Mouse (Mus musculus) liver, embryonic 12.5 days (tissue): ENCODE data around the gene Gpc1. TPM values are rescaled to one million over a fixed set of nuclear protein-coding genes. Genes with fewer than 3 reads are reported as not detected.
A peak's percentile ranks its signal among the peaks of the same experiment; 100 is the strongest.

Experiments
- ATAC-seq: fragments of 200-750 bp; cut with Nextera tagmentation; 2 replicates; pipeline ENCODE4 v1.8.0; 2017; ENCODE audit warnings: moderate number of reproducible peaks, mild to moderate bottlenecking, moderate library complexity
- H3K27ac ChIP-seq: fragments of 300-500 bp; sonication (generic); 2 replicates; pipeline ENCODE4 v1.5.1; 2016; ENCODE audit warnings: mild to moderate bottlenecking
- H3K27me3 ChIP-seq: fragments of 300-500 bp; sonication (generic); replicated peaks from 2 replicates; pipeline ENCODE4 v1.6.1; 2016; ENCODE audit warnings: mild to moderate bottlenecking, moderate library complexity
- H3K36me3 ChIP-seq: fragments of 300-500 bp; sonication (generic); 2 replicates; pipeline ENCODE4 v1.6.1; 2016; ENCODE audit warnings: mild to moderate bottlenecking, moderate library complexity
- H3K4me1 ChIP-seq: fragments of 300-500 bp; sonication (generic); 2 replicates; pipeline ENCODE4 v1.6.1; 2016
- H3K4me2 ChIP-seq: fragments of 300-500 bp; sonication (generic); 2 replicates; pipeline ENCODE4 v1.6.1; 2016; ENCODE audit warnings: mild to moderate bottlenecking, moderate library complexity
- H3K4me3 ChIP-seq: fragments of 300-500 bp; sonication (generic); 2 replicates; pipeline ENCODE4 v1.5.1; 2016; ENCODE audit warnings: mild to moderate bottlenecking, moderate library complexity
- H3K9ac ChIP-seq: fragments of 300-500 bp; sonication (generic); 2 replicates; pipeline ENCODE4 v1.6.1; 2016; ENCODE audit warnings: mild to moderate bottlenecking, moderate library complexity
- H3K9me3 ChIP-seq: fragments of 300-500 bp; sonication (generic); replicated peaks from 2 replicates; pipeline ENCODE4 v1.6.1; 2016; ENCODE audit warnings: mild to moderate bottlenecking, moderate library complexity
- WGBS: fragments of 180-500 bp; shearing (Covaris S2); methylation state at CpG from one replicate; pipeline ENCODE4 v1.1.7; 2016; ENCODE audit not compliant: insufficient replicate concordance; 5-methylcytosine and 5-hydroxymethylcytosine counted together
- polyA plus RNA-seq: library from polyadenylated mRNA; unstranded; fragments of >200 nt; fragmentation: Nextera tagmentation; extraction: Ambion mirVana; gene quantifications from 2 replicates; pipeline ENCODE4 v1.2.1, GENCODE M21; 2016

Gpc1 gene
- polyA plus RNA-seq, result 5.5 and 7.2 TPM in 2 replicates

GRCm38 (mm10) chr1:92831188-92832001 is at the start of gene Gpc1:
Gpc1 (plus strand) TSS chr1:92831645.
- Histone ChIP-seq H3K27me3 (peaks cover 80% of the 10 kb centered on the region), H3K9me3 (no peaks in the 10 kb centered on the region), H3K9ac (peak within 1 kb of the TSS; percentile 40), H3K27ac (0 out of 2 replicates have a peak within 1 kb of the TSS, but pooled peaks have one; percentile 23), H3K4me1 (peaks cover 14% of the 10 kb centered on the region), H3K4me3 (peak within 1 kb of the TSS; percentile 55), H3K4me2 (peak within 1 kb of the TSS; percentile 72), H3K36me3 (no peaks in the 10 kb centered on the region)
- peak; percentile 53 for ATAC-seq
- WGBS, result 1% methylated on average over 69 of the region's 99 CpGs

DNA sequence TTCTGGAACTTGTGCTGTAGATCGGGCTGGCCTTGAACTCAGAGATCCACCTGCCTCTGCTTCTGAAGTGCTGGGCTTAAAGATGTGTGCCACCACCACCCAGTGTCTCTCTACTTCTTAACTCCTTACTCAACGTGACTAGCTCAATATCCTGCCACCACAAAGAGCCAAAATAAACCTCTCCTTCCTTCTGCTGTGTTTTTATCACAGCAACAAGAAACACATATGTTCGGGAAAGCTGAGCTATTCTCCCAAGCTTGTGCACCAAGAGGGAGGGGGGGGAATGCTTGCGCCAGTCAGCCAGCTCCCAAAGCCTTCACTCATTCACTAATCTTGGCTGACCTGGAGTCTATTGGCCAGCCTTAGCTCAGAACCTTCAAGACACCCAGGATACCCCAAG is 49.6 kb upstream of the Gpc1 start:
- Histone ChIP-seq H3K36me3 (no peaks in the 10 kb centered on the region), H3K9ac (no peak overlapping the region), H3K27me3 (peaks cover 6% of the 10 kb centered on the region; the same call in 1 of the 2 replicates), H3K4me3 (no peak overlapping the region), H3K4me1 (no peaks in the 10 kb centered on the region), H3K4me2 (no peak overlapping the region), H3K27ac (no peak overlapping the region), H3K9me3 (no peaks in the 10 kb centered on the region)
- 63% methylated on average over 4 of the region's 4 CpGs for WGBS
- ATAC-seq, result no peak

GRCm38 (mm10) chr1:92782587-92782986 is 48.9 kb upstream of the Gpc1 start:
- H3K9ac ChIP-seq, result no peak overlapping the region
- H3K27me3 ChIP-seq, result no peaks in the 10 kb centered on the region
- 62% methylated on average over 6 of the region's 6 CpGs for WGBS
- H3K36me3 ChIP-seq, result no peaks in the 10 kb centered on the region
- no peak overlapping the region for H3K27ac ChIP-seq
- H3K4me1 ChIP-seq, result no peaks in the 10 kb centered on the region
- no peaks in the 10 kb centered on the region for H3K9me3 ChIP-seq
- no peak for ATAC-seq
- no peak overlapping the region for H3K4me2 ChIP-seq
- H3K4me3 ChIP-seq, result no peak overlapping the region

DNA sequence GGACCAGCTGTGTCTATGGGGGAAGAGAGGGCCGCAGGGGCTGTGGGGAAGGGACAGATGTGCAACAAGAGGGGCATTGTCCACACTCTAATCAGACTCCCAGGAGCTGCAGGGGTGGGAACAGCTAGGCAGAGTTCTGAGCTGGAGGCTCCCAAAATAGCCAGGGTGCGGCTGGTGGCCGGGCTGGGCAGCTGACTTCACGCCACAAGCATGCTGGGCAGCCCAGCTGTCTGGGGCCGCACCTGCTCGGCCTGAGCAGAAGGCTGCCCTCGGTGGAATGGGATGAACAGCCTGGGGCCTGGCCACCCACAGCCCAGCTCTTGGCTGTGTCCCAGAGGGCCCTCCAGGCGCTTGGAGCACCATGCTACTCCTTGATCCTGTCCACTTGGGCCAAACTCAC is 44.2 kb upstream of the Gpc1 start:
- H3K27ac ChIP-seq, result no peak overlapping the region
- H3K9ac ChIP-seq, result no peak overlapping the region
- H3K4me3 ChIP-seq, result no peak overlapping the region
- peaks cover 4% of the 10 kb centered on the region; the same call in 1 of the 2 replicates for H3K4me1 ChIP-seq
- no peak for ATAC-seq
- 68% methylated on average over 8 of the region's 8 CpGs for WGBS
- no peaks in the 10 kb centered on the region for H3K27me3 ChIP-seq
- no peak overlapping the region for H3K4me2 ChIP-seq
- H3K9me3 ChIP-seq, result no peaks in the 10 kb centered on the region
- no peaks in the 10 kb centered on the region for H3K36me3 ChIP-seq

DNA sequence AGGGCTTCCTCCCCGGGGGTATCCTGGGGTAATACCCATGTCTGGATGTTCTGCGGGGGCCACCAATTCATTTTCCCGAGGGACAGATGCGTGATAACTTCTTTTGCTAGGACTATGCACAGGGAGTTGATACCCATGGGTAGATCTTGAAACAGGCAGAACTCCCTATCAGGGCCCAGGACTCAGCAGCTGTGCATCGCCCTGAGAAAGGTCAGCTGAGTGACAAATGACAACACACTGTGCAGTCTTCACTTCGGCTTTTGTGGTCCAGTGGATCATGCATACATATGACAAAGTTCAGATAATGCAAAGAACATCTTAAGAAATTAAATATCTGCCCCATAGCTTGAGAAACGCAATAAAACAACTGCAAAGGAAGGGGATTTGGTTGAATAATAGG is 43.4 kb upstream of the Gpc1 start:
- H3K36me3 ChIP-seq, result no peaks in the 10 kb centered on the region
- 61% methylated on average over 7 of the region's 7 CpGs for WGBS
- no peak overlapping the region for H3K4me2 ChIP-seq
- H3K27me3 ChIP-seq, result no peaks in the 10 kb centered on the region
- H3K9me3 ChIP-seq, result no peaks in the 10 kb centered on the region
- H3K27ac ChIP-seq, result no peak overlapping the region
- ATAC-seq, result no peak
- H3K4me1 ChIP-seq, result peaks cover 4% of the 10 kb centered on the region; the same call in 1 of the 2 replicates
- no peak overlapping the region for H3K9ac ChIP-seq
- H3K4me3 ChIP-seq, result no peak overlapping the region

- Histone ChIP-seq H3K9me3 (no peaks in the 10 kb centered on the region), H3K36me3 (no peaks in the 10 kb centered on the region), H3K27me3 (no peaks in the 10 kb centered on the region), H3K9ac (no peak overlapping the region), H3K4me3 (no peak overlapping the region), H3K4me2 (no peak overlapping the region), H3K27ac (no peak overlapping the region), H3K4me1 (peaks cover 4% of the 10 kb centered on the region; the same call in 1 of the 2 replicates)
- ATAC-seq, result no peak
- 40% methylated on average over 7 of the region's 7 CpGs for WGBS
Measured at GRCm38 (mm10) chr1:92790628-92791027, 40.8 kb upstream of the Gpc1 start.

DNA sequence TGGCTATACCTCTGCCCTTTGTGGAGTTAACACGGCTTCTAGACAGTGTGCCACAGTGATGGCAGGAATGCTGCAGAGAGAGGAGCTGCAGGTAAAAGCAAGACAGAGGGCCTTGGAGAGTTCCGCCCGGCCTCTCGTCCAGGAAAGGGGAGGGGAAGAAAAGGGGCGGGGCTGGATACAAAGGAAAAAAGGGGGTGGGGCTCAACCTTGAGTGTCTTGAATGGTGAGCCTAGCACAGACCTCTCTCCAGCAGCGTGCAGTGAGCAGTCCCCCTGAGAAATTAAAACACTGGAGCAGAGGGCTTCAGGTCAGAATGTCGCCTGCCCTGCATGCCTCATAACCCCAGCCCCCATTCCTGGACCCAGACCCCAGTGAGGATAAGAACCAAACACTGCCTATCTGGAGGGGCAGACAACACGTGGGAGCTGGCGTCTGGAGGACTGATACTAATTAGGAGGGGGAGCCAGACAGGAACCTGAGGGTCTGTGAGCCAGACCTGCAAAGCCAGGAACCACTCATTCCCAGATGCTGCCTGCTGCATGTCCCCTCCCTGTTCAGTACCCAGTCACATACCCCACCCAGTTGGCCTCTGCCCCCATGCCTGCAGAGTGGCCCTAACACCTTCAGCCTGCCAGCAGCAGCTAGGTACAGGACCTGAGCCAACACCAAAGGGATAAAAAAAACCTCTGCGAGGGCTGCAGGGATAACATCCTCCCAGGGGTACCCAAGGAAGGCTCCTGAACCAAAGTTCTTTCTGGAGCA is 40.2 kb upstream of the Gpc1 start:
- WGBS, result 14% methylated on average over 10 of the region's 10 CpGs
- H3K36me3 ChIP-seq, result no peaks in the 10 kb centered on the region
- ATAC-seq, result peak; percentile 46; the same call in 1 of the 2 replicates
- no peak overlapping the region for H3K4me3 ChIP-seq
- no peaks in the 10 kb centered on the region for H3K9me3 ChIP-seq
- no peak overlapping the region for H3K9ac ChIP-seq
- H3K4me1 ChIP-seq, result peaks cover 4% of the 10 kb centered on the region; the same call in 1 of the 2 replicates
- no peaks in the 10 kb centered on the region for H3K27me3 ChIP-seq
- 0 out of 2 replicates have a peak overlapping the region, but pooled peaks have one; percentile 3 for H3K4me2 ChIP-seq
- H3K27ac ChIP-seq, result no peak overlapping the region

GRCm38 (mm10) chr1:92793781-92794180 is 37.7 kb upstream of the Gpc1 start:
- Histone ChIP-seq H3K27ac (no peak overlapping the region), H3K4me1 (peaks cover 4% of the 10 kb centered on the region; the same call in 1 of the 2 replicates), H3K4me2 (no peak overlapping the region), H3K36me3 (no peaks in the 10 kb centered on the region), H3K9me3 (no peaks in the 10 kb centered on the region), H3K9ac (no peak overlapping the region), H3K27me3 (no peaks in the 10 kb centered on the region), H3K4me3 (no peak overlapping the region)
- no peak for ATAC-seq
- 52% methylated on average over 5 of the region's 5 CpGs for WGBS

GRCm38 (mm10) chr1:92798425-92798824 is 33.0 kb upstream of the Gpc1 start:
- Histone ChIP-seq H3K9me3 (no peaks in the 10 kb centered on the region), H3K9ac (no peak overlapping the region), H3K27me3 (no peaks in the 10 kb centered on the region), H3K4me2 (no peak overlapping the region), H3K27ac (no peak overlapping the region), H3K4me1 (no peaks in the 10 kb centered on the region), H3K4me3 (no peak overlapping the region), H3K36me3 (no peaks in the 10 kb centered on the region)
- ATAC-seq, result no peak
- WGBS, result 40% methylated on average over 2 of the region's 2 CpGs

DNA sequence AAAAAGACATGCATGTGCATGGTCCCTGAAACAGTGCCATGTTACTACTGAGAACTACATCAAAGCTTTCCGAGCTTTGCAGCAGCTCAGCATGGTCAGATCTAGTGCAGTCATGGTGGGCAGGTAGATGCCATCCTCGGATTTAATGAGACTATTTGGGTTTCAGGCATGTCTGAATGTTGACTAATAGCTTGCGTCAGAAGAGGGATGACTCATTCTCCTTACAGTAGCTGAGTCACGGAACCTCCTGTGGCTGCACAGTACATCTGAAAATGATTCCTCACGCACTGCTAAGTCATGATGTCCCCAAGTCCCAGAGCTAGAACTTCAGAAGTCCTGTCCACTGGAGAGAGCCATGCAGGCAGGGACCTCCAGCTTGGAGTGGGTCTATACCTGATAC is 31.8 kb upstream of the Gpc1 start:
- no peak for ATAC-seq
- no peak overlapping the region for H3K4me2 ChIP-seq
- no peaks in the 10 kb centered on the region for H3K36me3 ChIP-seq
- H3K27ac ChIP-seq, result no peak overlapping the region
- H3K27me3 ChIP-seq, result no peaks in the 10 kb centered on the region
- 64% methylated on average over 5 of the region's 5 CpGs for WGBS
- no peak overlapping the region for H3K4me3 ChIP-seq
- H3K4me1 ChIP-seq, result no peaks in the 10 kb centered on the region
- no peak overlapping the region for H3K9ac ChIP-seq
- no peaks in the 10 kb centered on the region for H3K9me3 ChIP-seq

DNA sequence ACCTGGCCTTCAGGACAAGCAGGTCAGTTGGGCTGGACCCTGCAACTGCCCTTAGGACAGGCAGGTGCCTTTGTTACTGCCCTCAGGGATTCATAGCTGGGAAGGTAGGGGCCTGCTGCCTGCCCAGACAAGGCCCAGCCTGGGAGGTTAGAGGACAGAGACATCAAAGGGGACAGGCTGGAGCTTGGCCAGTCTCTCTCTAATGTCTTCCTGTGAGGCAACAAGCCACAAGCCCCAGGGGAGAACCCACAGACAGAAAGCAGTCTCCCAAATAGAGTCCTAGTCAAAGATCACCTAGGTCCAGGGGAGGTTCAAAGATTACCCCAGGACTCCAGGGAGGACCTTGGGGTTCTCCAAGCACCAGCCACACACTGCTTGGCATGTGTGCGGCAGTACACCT is 29.1 kb upstream of the Gpc1 start:
- H3K4me3 ChIP-seq, result no peak overlapping the region
- no peaks in the 10 kb centered on the region for H3K27me3 ChIP-seq
- no peak overlapping the region for H3K9ac ChIP-seq
- no peaks in the 10 kb centered on the region for H3K4me1 ChIP-seq
- H3K9me3 ChIP-seq, result no peaks in the 10 kb centered on the region
- H3K4me2 ChIP-seq, result no peak overlapping the region
- 81% methylated on average over 1 of the region's 1 CpGs for WGBS
- ATAC-seq, result no peak
- H3K27ac ChIP-seq, result no peak overlapping the region
- H3K36me3 ChIP-seq, result no peaks in the 10 kb centered on the region

- Histone ChIP-seq H3K27me3 (no peaks in the 10 kb centered on the region), H3K36me3 (no peaks in the 10 kb centered on the region), H3K4me3 (no peak overlapping the region), H3K9me3 (no peaks in the 10 kb centered on the region), H3K4me1 (no peaks in the 10 kb centered on the region), H3K4me2 (no peak overlapping the region), H3K9ac (no peak overlapping the region), H3K27ac (no peak overlapping the region)
- no peak for ATAC-seq
- WGBS, result 37% methylated on average over 4 of the region's 4 CpGs
Measured at GRCm38 (mm10) chr1:92803376-92803775, 28.1 kb upstream of the Gpc1 start.
